ENCODE assay signal across 9 mouse cellular contexts in the genomic region with DNA sequence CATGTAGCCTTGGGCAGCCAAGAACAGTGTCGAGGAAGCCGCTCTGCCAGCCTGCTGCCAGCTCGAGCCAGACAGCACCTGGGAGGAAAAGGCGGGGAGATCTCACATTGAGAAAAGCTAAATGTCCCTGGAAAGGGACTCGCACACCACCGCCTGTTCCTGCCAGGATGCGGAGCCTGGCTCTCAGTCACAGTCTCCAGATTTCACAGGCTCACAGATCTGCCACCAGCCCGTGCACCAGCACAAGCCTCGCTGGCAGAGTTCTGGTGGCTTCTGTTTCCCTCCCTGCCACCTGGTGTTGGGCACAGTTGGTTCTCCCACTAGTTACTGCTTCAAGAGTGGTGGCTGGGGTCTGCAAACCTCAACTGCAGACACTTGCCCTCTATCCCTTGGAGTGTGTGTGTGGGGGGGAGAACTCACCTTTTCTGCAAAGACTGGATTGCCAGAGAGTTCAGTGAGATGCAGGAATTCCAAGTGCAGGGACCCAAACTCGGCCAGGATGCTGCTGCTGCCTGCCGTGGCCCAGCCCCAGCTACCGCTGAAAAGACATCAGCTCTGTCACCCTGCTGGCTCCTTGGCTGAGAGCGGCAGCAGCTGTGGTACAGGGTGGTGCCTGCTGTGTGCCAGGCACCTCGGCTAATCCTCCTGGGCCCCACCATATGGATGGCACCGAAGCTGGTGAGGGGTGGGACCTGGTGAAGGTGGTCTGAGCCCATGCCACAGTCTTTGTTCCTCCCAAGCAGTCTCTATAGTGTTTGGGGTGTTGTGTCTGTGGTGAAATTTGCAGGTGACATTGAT. TPM values are rescaled to one million over a fixed set of nuclear protein-coding genes. Genes with fewer than 3 reads are reported as not detected.
A peak's percentile ranks its signal among the peaks of the same experiment; 100 is the strongest.
DNase-seq lines count a peak whose midpoint lies in the region; ATAC-seq lines count a peak whose summit lies in the region.
"Had no signal": no experiment of that assay in that cellular context is flagged by ENCODE, and none has a peak within 500 bp of the region (broad histone marks: within the 10 kb centered on the region; RNA-seq: fewer than 3 reads in every experiment).

No protein-coding gene starts in this region.

- no peak overlapping the region for H3K4me3 ChIP-seq in neural tube, embryonic 11.5 days (ENCODE audit: low read depth, low read length)

- no peaks in the 10 kb centered on the region for H3K9me3 ChIP-seq in neural tube, embryonic 11.5 days (ENCODE audit: control insufficient read depth, low read length)

- no peak for DNase-seq in neural tube, embryonic 11.5 days (ENCODE audit: low spot score)
- no peak for DNase-seq in neural tube, embryonic 10.5 days (ENCODE audit: extremely low spot score, low spot score)
- DNase-seq in frontal cortex, postnatal 14 days (ENCODE audit: low spot score in 2 of 2) = peak; percentile 44 to 49
- peak; percentile 50 to 86 for DNase-seq in left cerebral cortex, adult 9 months (ENCODE audit: low spot score in 2 of 2)
- peak; percentile 53 for DNase-seq in right cerebral cortex, postnatal 4 days
- DNase-seq in MN1 (ENCODE audit: low spot score) = no peak
- no peak for DNase-seq in Muller cell, postnatal 12 days (ENCODE audit: inconsistent ontology term)
- DNase-seq in kidney, postnatal 4 days = no peak
- DNase-seq: kidney, postnatal 14 days had no signal

- H3K9ac ChIP-seq in neural tube, embryonic 11.5 days (ENCODE audit: low read length) = peak overlapping the region; percentile 10; the same call in 1 of the 2 replicates

- ATAC-seq in neural tube, embryonic 11.5 days (ENCODE audit: insufficient read depth, low FRiP score, low TSS enrichment) = no peak

- H3K27me3 ChIP-seq in neural tube, embryonic 11.5 days (ENCODE audit: control insufficient read depth, insufficient read depth, low read length) = no peaks in the 10 kb centered on the region

- no peak overlapping the region for H3K4me2 ChIP-seq in neural tube, embryonic 11.5 days (ENCODE audit: low read depth)

- H3K27ac ChIP-seq in neural tube, embryonic 11.5 days (ENCODE audit: low read depth, low read length) = no peak overlapping the region

- WGBS in neural tube, embryonic 11.5 days = 77% methylated on average over 15 of the region's 15 CpGs

- H3K36me3 ChIP-seq in neural tube, embryonic 11.5 days (ENCODE audit: control insufficient read depth, insufficient read depth, low read length) = no peaks in the 10 kb centered on the region

- H3K4me1 ChIP-seq in neural tube, embryonic 11.5 days (ENCODE audit: control insufficient read depth, insufficient read depth, low read length) = peaks cover 5% of the 10 kb centered on the region

RNA-seq across cellular contexts. Expression of a gene that starts 28.6 kb away (rescaled TPM):
- 48.0 TPM in 2 replicates for polyA plus RNA-seq in neural tube, embryonic 11.5 days (2014; fragmentation: Nextera tagmentation; extraction: Ambion mirVana)

RNA-seq across cellular contexts. Expression of a gene that starts 45.4 kb away (rescaled TPM):
- polyA plus RNA-seq in neural tube, embryonic 11.5 days (2014; fragmentation: Nextera tagmentation; extraction: Ambion mirVana) = 130 and 133 TPM in 2 replicates

Comparison
In these comparisons a context has a peak if more than half of its experiments do, and no peak if none do; other contexts are left out.
1. DNase-seq: peak in frontal cortex, postnatal 14 days (2 of 2), left cerebral cortex, adult 9 months (2 of 2) and right cerebral cortex, postnatal 4 days (single experiment); none in neural tube, embryonic 11.5 days (single experiment), neural tube, embryonic 10.5 days (single experiment), MN1 (single experiment), Muller cell, postnatal 12 days (single experiment) and kidney, postnatal 4 days (0 of 2).